Mouse (Mus musculus) stomach, postnatal 0 days (tissue): ENCODE measurements around the gene Eps8.

Experiments
- CTCF ChIP-seq: IDR thresholded peaks from 2 replicates; pipeline ENCODE4 v1.5.1; 2016; ENCODE audit warnings: antibody characterized with exemption, low read depth, mild to moderate bottlenecking, moderate library complexity
- EP300 ChIP-seq: optimal IDR thresholded peaks from 2 replicates; pipeline ENCODE3; 2016; ENCODE audit warnings: antibody characterized with exemption

DNA sequence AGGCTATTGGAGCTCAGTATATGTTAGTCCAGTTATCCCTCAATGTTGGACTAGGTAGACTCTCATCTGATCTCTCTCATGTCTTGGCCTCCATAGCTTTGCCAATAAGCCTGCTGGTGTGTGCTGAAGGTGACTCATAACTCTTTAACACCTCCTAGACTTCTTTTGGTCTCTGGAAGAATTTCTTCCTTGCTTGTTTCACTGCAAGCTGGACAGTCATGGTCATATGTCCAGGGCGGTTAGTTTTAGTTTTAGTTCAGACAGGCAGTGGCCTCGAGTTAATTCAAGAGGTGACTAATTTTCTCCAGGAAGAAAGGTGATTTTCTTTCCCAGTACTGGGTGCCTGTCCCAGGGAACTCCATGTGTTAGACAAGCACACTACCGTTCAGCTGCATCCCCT lies 33.4 kb upstream of the Eps8 start:
- no peak for TF ChIP-seq CTCF
- no peak for TF ChIP-seq EP300
